Mouse (Mus musculus): ENCODE results near the gene Atxn1. TPM values are rescaled to one million over a fixed set of nuclear protein-coding genes. Genes with fewer than 3 reads are reported as not detected.

The Atxn1 gene
- polyA plus RNA-seq, 1 experiment from 2014 or later, result 8.1 TPM

GRCm38 (mm10) chr13:45816670-45817069, 148.1 kb downstream of the Atxn1 start:
- H3K4me3 ChIP-seq, result no peak overlapping the region
- no peak overlapping the region for H3K27ac ChIP-seq
- no peak overlapping the region for H3K9ac ChIP-seq
- no peaks in the 10 kb centered on the region for H3K9me3 ChIP-seq (replicated peaks)
- H3K4me1 ChIP-seq (replicated peaks), result peaks cover 11% of the 10 kb centered on the region
- no peaks in the 10 kb centered on the region for H3K27me3 ChIP-seq
- H3K36me3 ChIP-seq, result no peaks in the 10 kb centered on the region
- ATAC-seq (replicated peaks; ENCODE audit: insufficient number of reproducible peaks, insufficient read depth, low FRiP score, low read depth), result no peak
- 57% methylated on average over 1 of the region's 1 CpGs for WGBS
- no peak overlapping the region for H3K4me2 ChIP-seq

GRCm38 (mm10) chr13:45809777-45810410, 154.9 kb downstream of the Atxn1 start:
- 0 out of 2 replicates have a peak overlapping the region, but pooled peaks have one; percentile 5 for H3K27ac ChIP-seq
- H3K4me1 ChIP-seq (replicated peaks), result peaks cover 21% of the 10 kb centered on the region
- WGBS, result 30% methylated on average over 16 of the region's 16 CpGs
- H3K9ac ChIP-seq, result peak overlapping the region; percentile 42; the same call in 1 of the 2 replicates
- ATAC-seq (replicated peaks; ENCODE audit: insufficient number of reproducible peaks, insufficient read depth, low FRiP score, low read depth), result no peak
- H3K27me3 ChIP-seq, result no peaks in the 10 kb centered on the region
- peak overlapping the region; percentile 44 for H3K4me2 ChIP-seq
- no peaks in the 10 kb centered on the region for H3K9me3 ChIP-seq (replicated peaks)
- H3K36me3 ChIP-seq, result no peaks in the 10 kb centered on the region
- peak overlapping the region; percentile 10 for H3K4me3 ChIP-seq

DNA sequence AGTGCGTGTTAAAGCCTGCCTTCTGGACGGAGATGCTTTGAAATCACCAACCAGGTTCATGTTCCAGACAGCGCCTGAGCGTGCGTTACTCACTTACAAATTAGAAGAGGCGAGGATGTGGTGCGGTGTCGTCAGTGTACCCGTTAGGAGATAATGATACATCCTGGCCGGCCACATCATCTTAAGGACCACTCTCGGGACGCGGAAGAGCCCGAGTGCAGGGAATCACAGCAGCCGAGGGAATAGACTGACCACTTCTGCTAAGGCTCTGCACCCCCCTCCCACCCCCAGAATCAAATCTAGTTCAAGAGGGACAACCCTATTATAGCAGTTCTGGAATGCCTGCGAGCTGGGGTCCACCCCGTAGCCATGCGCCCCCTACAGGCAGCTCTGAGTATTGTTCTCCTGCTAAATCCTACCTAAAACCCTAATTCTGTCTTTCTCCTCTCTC, 157.2 kb downstream of the Atxn1 start:
- H3K4me1 ChIP-seq (replicated peaks), result peaks cover 27% of the 10 kb centered on the region
- no peak for ATAC-seq (replicated peaks; ENCODE audit: insufficient number of reproducible peaks, insufficient read depth, low FRiP score, low read depth)
- WGBS, result 47% methylated on average over 18 of the region's 18 CpGs
- no peak overlapping the region for H3K9ac ChIP-seq
- H3K4me2 ChIP-seq, result peak overlapping the region; percentile 34
- no peak overlapping the region for H3K27ac ChIP-seq
- peak overlapping the region; percentile 24; the same call in 1 of the 2 replicates for H3K4me3 ChIP-seq
- no peaks in the 10 kb centered on the region for H3K36me3 ChIP-seq
- no peaks in the 10 kb centered on the region for H3K9me3 ChIP-seq (replicated peaks)
- no peaks in the 10 kb centered on the region for H3K27me3 ChIP-seq

DNA sequence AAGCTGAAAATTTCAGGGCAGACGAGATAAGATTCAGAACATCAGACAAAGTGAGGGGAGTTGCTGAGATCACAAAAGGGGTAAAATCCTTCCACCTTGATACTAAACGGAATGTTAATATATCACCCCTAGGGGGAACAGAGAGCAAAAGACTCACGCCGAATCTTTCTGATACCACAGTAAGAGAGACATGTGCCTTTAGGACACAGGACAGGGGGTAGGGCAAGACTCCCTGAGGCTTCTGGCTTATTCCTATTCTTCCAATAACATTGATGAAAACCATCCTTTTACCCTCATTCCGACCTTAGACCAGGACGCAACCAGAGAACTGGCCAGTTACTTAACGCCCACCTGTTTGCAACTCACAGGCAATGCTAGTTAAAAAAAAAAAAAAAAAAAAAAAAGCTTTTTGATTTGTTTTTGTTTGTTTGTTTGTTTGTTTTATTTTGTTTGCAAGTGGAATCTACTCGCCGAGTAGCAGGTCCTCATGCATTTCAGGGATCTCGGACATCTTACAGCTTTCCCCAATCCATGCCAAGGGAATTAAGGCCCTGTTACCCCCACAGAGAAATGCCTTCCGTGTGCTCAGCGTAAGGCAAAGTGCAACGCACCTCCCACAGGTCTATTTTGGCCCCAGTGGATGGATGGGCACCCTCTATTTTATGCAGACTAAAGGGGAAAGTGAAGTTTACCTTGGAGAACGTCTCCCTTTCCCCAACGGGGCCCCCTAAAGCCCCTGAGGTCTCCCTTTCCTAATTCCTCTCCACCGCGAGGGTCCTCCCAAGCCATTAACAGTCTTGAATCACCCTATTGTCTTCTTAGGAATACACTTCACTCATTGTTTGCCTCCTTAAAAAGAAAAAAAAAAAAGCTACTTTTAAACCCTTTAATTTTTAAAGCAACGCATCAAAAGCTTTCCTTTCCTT, 157.9 kb downstream of the Atxn1 start:
- H3K4me3 ChIP-seq, result no peak overlapping the region

GRCm38 (mm10) chr13:45805915-45806599, 158.8 kb downstream of the Atxn1 start:
- no peak overlapping the region for H3K4me3 ChIP-seq
- peaks cover 27% of the 10 kb centered on the region for H3K4me1 ChIP-seq (replicated peaks)
- no peaks in the 10 kb centered on the region for H3K36me3 ChIP-seq
- 56% methylated on average over 9 of the region's 9 CpGs for WGBS
- H3K27ac ChIP-seq, result no peak overlapping the region
- no peak overlapping the region for H3K9ac ChIP-seq
- H3K27me3 ChIP-seq, result no peaks in the 10 kb centered on the region
- no peak for ATAC-seq (replicated peaks; ENCODE audit: insufficient number of reproducible peaks, insufficient read depth, low FRiP score, low read depth)
- H3K4me2 ChIP-seq, result no peak overlapping the region
- no peaks in the 10 kb centered on the region for H3K9me3 ChIP-seq (replicated peaks)

More for the DNA sequence above, 157.9 kb downstream of the Atxn1 start:
- WGBS, result 71% methylated on average over 18 of the region's 18 CpGs
- no peaks in the 10 kb centered on the region for H3K9me3 ChIP-seq (replicated peaks)
- no peak overlapping the region for H3K27ac ChIP-seq
- H3K27me3 ChIP-seq, result no peaks in the 10 kb centered on the region
- H3K4me2 ChIP-seq, result no peak overlapping the region
- peaks cover 27% of the 10 kb centered on the region for H3K4me1 ChIP-seq (replicated peaks)
- H3K36me3 ChIP-seq, result no peaks in the 10 kb centered on the region
- ATAC-seq (replicated peaks; ENCODE audit: insufficient number of reproducible peaks, insufficient read depth, low FRiP score, low read depth), result no peak
- H3K9ac ChIP-seq, result no peak overlapping the region

- Histone ChIP-seq H3K4me3 (no peak overlapping the region), H3K4me2 (no peak overlapping the region), H3K9me3 (replicated peaks) (no peaks in the 10 kb centered on the region), H3K4me1 (replicated peaks) (peaks cover 12% of the 10 kb centered on the region), H3K9ac (no peak overlapping the region), H3K27ac (no peak overlapping the region), H3K27me3 (no peaks in the 10 kb centered on the region), H3K36me3 (no peaks in the 10 kb centered on the region)
- 90% methylated on average over 15 of the region's 15 CpGs for WGBS
- ATAC-seq (replicated peaks; ENCODE audit: insufficient number of reproducible peaks, insufficient read depth, low FRiP score, low read depth), result no peak
These were observed 162.0 kb downstream of the Atxn1 start for GRCm38 (mm10) chr13:45802620-45803410.

- Histone ChIP-seq H3K9ac (no peak overlapping the region), H3K4me1 (replicated peaks) (peaks cover 4% of the 10 kb centered on the region), H3K4me2 (no peak overlapping the region), H3K9me3 (replicated peaks) (no peaks in the 10 kb centered on the region), H3K36me3 (peaks cover 11% of the 10 kb centered on the region), H3K4me3 (no peak overlapping the region), H3K27ac (no peak overlapping the region), H3K27me3 (no peaks in the 10 kb centered on the region)
- WGBS, result 90% methylated on average over 4 of the region's 4 CpGs
- ATAC-seq (replicated peaks; ENCODE audit: insufficient number of reproducible peaks, insufficient read depth, low FRiP score, low read depth), result no peak
These were observed 166.6 kb downstream of the Atxn1 start for GRCm38 (mm10) chr13:45798248-45798647.

GRCm38 (mm10) chr13:45797696-45798095, 167.1 kb downstream of the Atxn1 start:
- no peak overlapping the region for H3K9ac ChIP-seq
- no peaks in the 10 kb centered on the region for H3K9me3 ChIP-seq (replicated peaks)
- H3K27me3 ChIP-seq, result no peaks in the 10 kb centered on the region
- ATAC-seq (replicated peaks; ENCODE audit: insufficient number of reproducible peaks, insufficient read depth, low FRiP score, low read depth), result no peak
- 57% methylated on average over 6 of the region's 6 CpGs for WGBS
- peaks cover 4% of the 10 kb centered on the region for H3K4me1 ChIP-seq (replicated peaks)
- peaks cover 11% of the 10 kb centered on the region for H3K36me3 ChIP-seq
- no peak overlapping the region for H3K4me2 ChIP-seq
- H3K27ac ChIP-seq, result no peak overlapping the region
- H3K4me3 ChIP-seq, result no peak overlapping the region

DNA sequence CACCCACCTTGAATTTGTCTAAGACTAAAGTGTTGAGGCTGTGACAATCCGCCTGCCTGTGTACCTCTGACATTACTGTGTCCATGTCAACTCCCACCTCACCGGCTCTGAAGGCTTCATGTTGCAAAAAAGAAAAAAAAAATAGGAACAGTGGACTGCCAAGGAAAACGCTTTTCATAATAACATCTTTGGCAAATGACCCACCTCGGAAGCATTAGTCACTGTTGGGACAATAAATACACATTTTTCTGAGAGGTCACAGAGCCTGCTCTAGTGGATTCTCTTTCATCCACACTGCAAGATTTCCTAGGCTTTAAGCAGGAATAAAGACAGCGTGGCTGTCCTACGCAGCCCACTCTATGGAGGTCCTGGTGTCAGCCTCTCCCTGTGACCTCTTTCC, 168.5 kb downstream of the Atxn1 start:
- no peak overlapping the region for H3K4me3 ChIP-seq
- ATAC-seq (replicated peaks; ENCODE audit: insufficient number of reproducible peaks, insufficient read depth, low FRiP score, low read depth), result no peak
- peaks cover 11% of the 10 kb centered on the region for H3K36me3 ChIP-seq
- 73% methylated on average over 6 of the region's 6 CpGs for WGBS
- no peak overlapping the region for H3K4me2 ChIP-seq
- H3K4me1 ChIP-seq (replicated peaks), result peaks cover 4% of the 10 kb centered on the region
- no peaks in the 10 kb centered on the region for H3K27me3 ChIP-seq
- no peak overlapping the region for H3K9ac ChIP-seq
- H3K27ac ChIP-seq, result no peak overlapping the region
- H3K9me3 ChIP-seq (replicated peaks), result no peaks in the 10 kb centered on the region

DNA sequence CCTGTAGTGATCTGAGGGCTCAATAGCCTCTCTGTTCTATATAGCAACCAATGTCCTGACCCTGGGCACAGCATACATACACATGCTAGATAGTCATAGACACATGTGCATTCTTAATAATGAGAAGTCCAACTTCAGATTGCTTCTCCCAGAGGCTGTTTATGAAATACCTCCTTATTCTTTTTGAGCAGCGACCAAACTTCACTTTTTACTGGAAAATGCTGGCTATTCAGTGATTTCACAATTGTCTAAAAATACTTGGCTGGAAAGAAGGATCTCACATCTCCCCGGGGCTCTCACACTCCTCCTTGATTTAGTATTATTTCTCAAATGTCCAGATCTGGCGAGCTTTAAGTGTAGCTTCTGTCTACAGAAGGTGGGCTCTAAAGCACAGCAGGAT, 171.0 kb downstream of the Atxn1 start:
- WGBS, result 65% methylated on average over 3 of the region's 3 CpGs
- Histone ChIP-seq H3K4me1 (replicated peaks) (peaks cover 2% of the 10 kb centered on the region; the same call in 1 of the 2 replicates), H3K9ac (no peak overlapping the region), H3K27ac (no peak overlapping the region), H3K36me3 (peaks cover 11% of the 10 kb centered on the region), H3K4me3 (no peak overlapping the region), H3K9me3 (replicated peaks) (no peaks in the 10 kb centered on the region), H3K4me2 (no peak overlapping the region), H3K27me3 (no peaks in the 10 kb centered on the region)
- no peak for ATAC-seq (replicated peaks; ENCODE audit: insufficient number of reproducible peaks, insufficient read depth, low FRiP score, low read depth)
